Mouse (Mus musculus) ES-E14 (cell line): ENCODE results near the gene Csnk2a2. TPM values are rescaled to one million over a fixed set of nuclear protein-coding genes. Genes with fewer than 3 reads are reported as not detected.

Experiments used
- DNase-seq: peaks from one replicate; pipeline ENCODE4 v3.0.0-alpha.2; 2013; ENCODE audit warnings: low read depth, low spot score
- H3K27ac ChIP-seq: 2 replicates; pipeline ENCODE4 v1.5.1; 2012; ENCODE audit warnings: low read depth, mild to moderate bottlenecking, low read length, moderate library complexity, mixed read lengths; ENCODE audit not compliant: poor library complexity, insufficient read depth, severe bottlenecking
- H3K36me3 ChIP-seq: 2 replicates; pipeline ENCODE4 v1.6.1; 2012; ENCODE audit warnings: mild to moderate bottlenecking, low read length, moderate library complexity, mixed read lengths; ENCODE audit not compliant: control insufficient read depth, poor library complexity, insufficient read depth, severe bottlenecking
- H3K4me1 ChIP-seq, 2 experiments: fragments of 150-350 bp in 1 of 2; sonication (generic) in 1 of 2; 2 replicates each; pipeline ENCODE4 v1.6.1; 2012; ENCODE audit warnings: low read length in 2 of 2, mild to moderate bottlenecking in 1 of 2, mixed read lengths in 1 of 2; ENCODE audit not compliant: control insufficient read depth in 2 of 2, insufficient read depth in 2 of 2, poor library complexity in 1 of 2
- H3K4me3 ChIP-seq, 2 experiments: fragments of 150-350 bp in 1 of 2; sonication (generic) in 1 of 2; 2 replicates each; pipeline ENCODE4 v1.5.1; 2012; ENCODE audit warnings: low read length in 2 of 2, low read depth in 1 of 2, mild to moderate bottlenecking in 1 of 2, mixed read lengths in 1 of 2; ENCODE audit not compliant: insufficient read depth in 1 of 2, poor library complexity in 1 of 2, severe bottlenecking in 1 of 2
- H3K9ac ChIP-seq: 2 replicates; pipeline ENCODE4 v1.6.1; 2012; ENCODE audit warnings: low read depth, mild to moderate bottlenecking, low read length, mixed read lengths; ENCODE audit not compliant: poor library complexity, insufficient read depth, severe bottlenecking
- H3K9me3 ChIP-seq: fragments of 150-350 bp; sonication (generic); 2 replicates; pipeline ENCODE4 v1.6.1; 2012; ENCODE audit warnings: low read depth, mild to moderate bottlenecking, low read length; ENCODE audit not compliant: control insufficient read depth, insufficient read depth
- CHD2 ChIP-seq: IDR thresholded peaks from 2 replicates; pipeline ENCODE4 v1.6.1; 2014; ENCODE audit warnings: mild to moderate bottlenecking, low read depth, low read length, inconsistent platforms
- HCFC1 ChIP-seq: IDR thresholded peaks from 2 replicates; pipeline ENCODE4 v1.6.1; 2012; ENCODE audit warnings: low read length, inconsistent platforms, borderline replicate concordance; ENCODE audit not compliant: insufficient read depth
- MAFK ChIP-seq: IDR thresholded peaks from 2 replicates; pipeline ENCODE4 v1.6.1; 2014; ENCODE audit warnings: mild to moderate bottlenecking, low read depth, low read length, inconsistent platforms; ENCODE audit not compliant: insufficient read depth
- ZC3H11A ChIP-seq: IDR thresholded peaks from 2 replicates; pipeline ENCODE4 v1.6.1; 2012; ENCODE audit warnings: low read depth, mild to moderate bottlenecking, inconsistent platforms, low read length, borderline replicate concordance
- ZNF384 ChIP-seq: IDR thresholded peaks from 2 replicates; pipeline ENCODE4 v1.6.1; 2012; ENCODE audit warnings: low read depth, low read length, inconsistent platforms
- in situ Hi-C, 2 experiments: fragments of 600-800 bp; cut with MboI; formaldehyde crosslinking; loops; one replicate each; pipeline ENCODE4 v1.15.1; 2025; ENCODE audit warnings: low sequenced_read_pairs in 2 of 2, inconsistent platforms in 1 of 2; ENCODE audit not compliant: unreplicated experiment in 2 of 2
- total RNA-seq: library from RNA; depleted of rRNA; stranded (reverse); fragments of 300-350 nt; gene quantifications from 2 replicates; pipeline ENCODE4 v1.2.3, GENCODE M21; 2012

Csnk2a2 gene
- total RNA-seq, 1 experiment = 52.4 TPM

GRCm38 (mm10) chr8:95470008-95470407, 19.8 kb downstream of the Csnk2a2 start:
- no peaks in the 10 kb centered on the region for H3K9me3 ChIP-seq
- DNase-seq = no peak
- H3K36me3 ChIP-seq = peaks cover 19% of the 10 kb centered on the region
- TF ChIP-seq HCFC1 (no peak), ZC3H11A (no peak), ZNF384 (no peak), CHD2 (no peak), MAFK (peak; percentile 61)
- in situ Hi-C loops = no loop called here
- H3K4me1 ChIP-seq = 0 out of 4 replicates have a peak, but pooled peaks cover 0 to 3% of the 10 kb centered on the region in 2 experiments
- no peak overlapping the region for H3K4me3 ChIP-seq
- H3K9ac ChIP-seq = no peak overlapping the region
- no peak overlapping the region for H3K27ac ChIP-seq

DNA sequence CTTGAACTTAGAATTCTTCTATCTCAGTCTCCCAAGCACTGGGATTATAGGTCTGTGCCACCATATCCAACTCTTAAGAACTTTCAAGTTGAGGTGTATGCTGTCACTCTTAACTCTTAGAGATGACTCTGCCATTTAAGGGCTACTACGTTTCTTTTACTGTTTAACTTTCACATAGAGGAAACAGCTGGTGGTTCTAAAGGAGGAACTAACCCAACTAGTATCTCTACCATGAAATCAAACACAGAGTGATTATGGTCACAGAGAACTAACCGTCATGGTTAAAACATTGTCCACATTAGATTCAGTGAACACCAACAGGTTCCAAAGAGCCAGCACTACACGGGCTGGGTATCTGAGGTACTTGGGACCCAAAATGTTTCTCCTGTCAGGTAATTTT, 20.8 kb downstream of the Csnk2a2 start:
- H3K27ac ChIP-seq = no peak overlapping the region
- in situ Hi-C loops = no loop called here
- peaks cover 24% of the 10 kb centered on the region for H3K36me3 ChIP-seq

GRCm38 (mm10) chr8:95466543-95466942, 23.3 kb downstream of the Csnk2a2 start:
- H3K9ac ChIP-seq = no peak overlapping the region
- in situ Hi-C loops = no loop called here
- no peak for DNase-seq
- H3K27ac ChIP-seq = no peak overlapping the region
- no peaks in the 10 kb centered on the region for H3K9me3 ChIP-seq
- peaks cover 30% of the 10 kb centered on the region for H3K36me3 ChIP-seq
- H3K4me1 ChIP-seq = 0 out of 4 replicates have a peak, but pooled peaks cover 0 to 3% of the 10 kb centered on the region in 2 experiments
- TF ChIP-seq ZC3H11A (no peak), HCFC1 (no peak), ZNF384 (no peak), CHD2 (no peak), MAFK (no peak)
- H3K4me3 ChIP-seq = no peak overlapping the region

More for the DNA sequence above, 20.8 kb downstream of the Csnk2a2 start:
- no peak for DNase-seq
- Histone ChIP-seq H3K4me3 (no peak overlapping the region), H3K9me3 (no peaks in the 10 kb centered on the region), H3K9ac (no peak overlapping the region), H3K4me1 (0 out of 4 replicates have a peak, but pooled peaks cover 0 to 3% of the 10 kb centered on the region in 2 experiments)
- no peak for TF ChIP-seq ZNF384
- no peak for TF ChIP-seq CHD2
- no peak for TF ChIP-seq ZC3H11A
- no peak for TF ChIP-seq MAFK

- TF ChIP-seq MAFK (no peak), HCFC1 (no peak), CHD2 (no peak), ZC3H11A (no peak), ZNF384 (no peak)
- Histone ChIP-seq H3K9me3 (no peaks in the 10 kb centered on the region), H3K27ac (no peak overlapping the region), H3K9ac (no peak overlapping the region), H3K4me3 (no peak overlapping the region), H3K36me3 (peaks cover 50% of the 10 kb centered on the region), H3K4me1 (no peaks in the 10 kb centered on the region)
- in situ Hi-C loops = no loop called here
- DNase-seq = no peak
Measured at GRCm38 (mm10) chr8:95452518-95452917, 37.3 kb downstream of the Csnk2a2 start.

DNA sequence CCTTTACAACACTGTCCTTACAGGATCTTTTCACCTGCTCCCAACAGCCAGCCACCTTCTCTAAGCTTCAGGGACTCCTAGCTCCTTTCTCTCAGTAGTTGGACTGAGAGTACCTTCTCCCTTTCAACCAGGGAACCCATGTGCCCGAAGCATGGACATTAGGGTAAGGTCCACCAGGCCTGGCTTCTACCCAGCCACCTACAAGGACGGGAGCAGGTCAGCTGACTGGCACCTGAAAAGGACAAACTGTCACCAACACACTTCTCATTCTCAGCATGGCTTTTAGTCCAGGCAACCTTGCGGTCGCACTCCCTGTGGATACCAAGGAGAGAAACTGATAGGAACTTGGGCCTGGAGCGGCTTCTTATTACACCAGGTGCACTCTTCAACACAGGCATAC, 39.6 kb downstream of the Csnk2a2 start:
- DNase-seq = no peak
- peaks cover 40% of the 10 kb centered on the region for H3K36me3 ChIP-seq
- no peaks in the 10 kb centered on the region for H3K4me1 ChIP-seq
- in situ Hi-C loops = no loop called here
- TF ChIP-seq CHD2 = no peak
- no peak for TF ChIP-seq HCFC1
- no peak for TF ChIP-seq ZC3H11A
- no peak for TF ChIP-seq MAFK
- TF ChIP-seq ZNF384 = no peak
- H3K27ac ChIP-seq = no peak overlapping the region
- no peak overlapping the region for H3K4me3 ChIP-seq
- no peaks in the 10 kb centered on the region for H3K9me3 ChIP-seq
- H3K9ac ChIP-seq = no peak overlapping the region
